Comparison of ENCODE assay signal across 17 mouse cellular contexts in genomic region chr16:7982816-7983215, GRCm38 (mm10).
DNase-seq lines count a peak whose midpoint lies in the region; ATAC-seq and TF ChIP-seq lines count a peak whose summit lies in the region.
"Had no signal": no experiment of that assay in that cellular context is flagged by ENCODE, and none has a peak within 500 bp of the region (broad histone marks: within the 10 kb centered on the region; RNA-seq: fewer than 3 reads in every experiment).

No protein-coding gene starts in this region.

- TF ChIP-seq POLR2A in brain, embryonic 14.5 days (IDR thresholded peaks at IDR 0.05; ENCODE audit: borderline replicate concordance, extremely low read depth, insufficient read depth, insufficient read length, poor library complexity, severe bottlenecking), result no peak

- TF ChIP-seq CTCF in brain, embryonic 14.5 days (IDR thresholded peaks at IDR 0.05; ENCODE audit: borderline replicate concordance, extremely low read depth, insufficient read depth, insufficient read length), result no peak

- 42% methylated on average over 10 of the region's 10 CpGs for WGBS in kidney, embryonic 15.5 days

- no peaks in the 10 kb centered on the region for H3K36me3 ChIP-seq in kidney, embryonic 15.5 days
- H3K36me3 ChIP-seq: heart, embryonic 13.5 days; limb, embryonic 12.5 days had no signal

- no peak overlapping the region for H3K27ac ChIP-seq in kidney, embryonic 15.5 days
- H3K27ac ChIP-seq: heart, embryonic 13.5 days; limb, embryonic 12.5 days; liver, embryonic 14.5 days had no signal

- peak; percentile 3 for DNase-seq in adrenal gland, adult 8-10 months
- DNase-seq in adrenal gland, adult 18-20 months (ENCODE audit: low spot score in 2 of 2), result no peak
- DNase-seq in left cerebral cortex, adult 9 months (ENCODE audit: low spot score in 2 of 2), result peak; percentile 11 to 25
- no peak for DNase-seq in left cerebral cortex, postnatal 4 days
- peak; percentile 15 for DNase-seq in Muller cell, postnatal 12 days (ENCODE audit: inconsistent ontology term)
- peak; percentile 65 for DNase-seq in brain, embryonic 14.5 days (ENCODE audit: low read depth)
- DNase-seq in embryo, embryonic 11 days, result no peak
- DNase-seq: cerebellum, adult 11-12 months; kidney, adult 8-10 months; lung, postnatal 10 days; thymus, postnatal 36 days had no signal

- no peaks in the 10 kb centered on the region for H3K9me3 ChIP-seq in kidney, embryonic 15.5 days (replicated peaks)
- H3K9me3 ChIP-seq: heart, embryonic 13.5 days; limb, embryonic 12.5 days had no signal

- H3K9ac ChIP-seq in kidney, embryonic 15.5 days, result no peak overlapping the region
- H3K9ac ChIP-seq: heart, embryonic 13.5 days; limb, embryonic 12.5 days; liver, embryonic 14.5 days had no signal

- ATAC-seq in kidney, embryonic 15.5 days (replicated peaks; ENCODE audit: low FRiP score), result no peak
- ATAC-seq: forebrain, embryonic 14.5 days; Patski had no signal

- H3K4me3 ChIP-seq in kidney, embryonic 15.5 days (replicated peaks), result no peak overlapping the region
- H3K4me3 ChIP-seq: heart, embryonic 13.5 days; limb, embryonic 12.5 days had no signal

- no peak overlapping the region for H3K4me2 ChIP-seq in kidney, embryonic 15.5 days
- H3K4me2 ChIP-seq: heart, embryonic 13.5 days; limb, embryonic 12.5 days had no signal

- peaks cover 2% of the 10 kb centered on the region; the same call in 1 of the 2 replicates for H3K4me1 ChIP-seq in kidney, embryonic 15.5 days
- H3K4me1 ChIP-seq: heart, embryonic 13.5 days; limb, embryonic 12.5 days had no signal

- H3K27me3 ChIP-seq in kidney, embryonic 15.5 days, result no peaks in the 10 kb centered on the region
- H3K27me3 ChIP-seq: heart, embryonic 13.5 days; limb, embryonic 12.5 days; Patski had no signal

- intact Hi-C loops in left cerebral cortex, postnatal 4 days (cut with DNase I), result no loop called here

Comparison
In these comparisons a context has a peak if more than half of its experiments do, and no peak if none do; other contexts are left out.
1. DNase-seq: peak in adrenal gland, adult 8-10 months (single experiment), left cerebral cortex, adult 9 months (2 of 2), Muller cell, postnatal 12 days (single experiment) and brain, embryonic 14.5 days (single experiment); none in adrenal gland, adult 18-20 months (0 of 2), left cerebral cortex, postnatal 4 days (single experiment) and embryo, embryonic 11 days (single experiment).